Mouse (Mus musculus) cerebellum, adult 2 months (tissue): ENCODE measurements around the gene Gpank1. TPM values are rescaled to one million over a fixed set of nuclear protein-coding genes. Genes with fewer than 3 reads are reported as not detected.
A peak's percentile ranks its signal among the peaks of the same experiment; 100 is the strongest.

Experiments
- DNase-seq, 2 experiments: peaks; one replicate each; pipeline ENCODE4 v3.0.0; 2021
- H3K27ac ChIP-seq: fragments of 200-500 bp; 2 replicates; pipeline ENCODE4 v1.5.1; 2012; ENCODE audit warnings: low read length, control low read depth, inconsistent platforms; ENCODE audit not compliant: insufficient read depth
- H3K27me3 ChIP-seq: fragments of 200-500 bp; 2 replicates; pipeline ENCODE4 v1.6.1; 2012; ENCODE audit warnings: inconsistent platforms, mild to moderate bottlenecking, low read length, moderate library complexity; ENCODE audit not compliant: control insufficient read depth, insufficient read depth
- H3K4me1 ChIP-seq: fragments of 200-500 bp; 2 replicates; pipeline ENCODE4 v1.6.1; 2011; ENCODE audit warnings: low read length; ENCODE audit not compliant: control insufficient read depth, insufficient read depth
- H3K4me3 ChIP-seq: fragments of 200-500 bp; replicated peaks from 2 replicates; pipeline ENCODE3; 2011; ENCODE audit warnings: mild to moderate bottlenecking, low read depth, low read length, control low read depth; ENCODE audit not compliant: insufficient read depth
- CTCF ChIP-seq: fragments of 200-500 bp; IDR thresholded peaks from 2 replicates; pipeline ENCODE4 v1.5.1; 2011; ENCODE audit warnings: low read depth, mild to moderate bottlenecking, control low read depth, low read length, moderate library complexity, borderline replicate concordance; ENCODE audit not compliant: insufficient read depth
- POLR2A ChIP-seq: fragments of 200-500 bp; IDR thresholded peaks from 2 replicates; pipeline ENCODE4 v1.6.1; 2011; ENCODE audit warnings: low read length, control low read depth, borderline replicate concordance; ENCODE audit not compliant: insufficient read depth
- WGBS: fragments of 180-500 bp; shearing (Covaris S2); methylation state at CpG from one replicate; pipeline ENCODE4 v1.1.7; 2018; 5-methylcytosine and 5-hydroxymethylcytosine counted together
- polyA plus RNA-seq: library from polyadenylated mRNA; depleted of rRNA; stranded (reverse); fragments of >200 nt; gene quantifications from 2 replicates; pipeline ENCODE4 v1.2.3, GENCODE M21; 2012; rRNA removed

Gene Gpank1
- 32.7 TPM in 2 replicates for polyA plus RNA-seq

DNA sequence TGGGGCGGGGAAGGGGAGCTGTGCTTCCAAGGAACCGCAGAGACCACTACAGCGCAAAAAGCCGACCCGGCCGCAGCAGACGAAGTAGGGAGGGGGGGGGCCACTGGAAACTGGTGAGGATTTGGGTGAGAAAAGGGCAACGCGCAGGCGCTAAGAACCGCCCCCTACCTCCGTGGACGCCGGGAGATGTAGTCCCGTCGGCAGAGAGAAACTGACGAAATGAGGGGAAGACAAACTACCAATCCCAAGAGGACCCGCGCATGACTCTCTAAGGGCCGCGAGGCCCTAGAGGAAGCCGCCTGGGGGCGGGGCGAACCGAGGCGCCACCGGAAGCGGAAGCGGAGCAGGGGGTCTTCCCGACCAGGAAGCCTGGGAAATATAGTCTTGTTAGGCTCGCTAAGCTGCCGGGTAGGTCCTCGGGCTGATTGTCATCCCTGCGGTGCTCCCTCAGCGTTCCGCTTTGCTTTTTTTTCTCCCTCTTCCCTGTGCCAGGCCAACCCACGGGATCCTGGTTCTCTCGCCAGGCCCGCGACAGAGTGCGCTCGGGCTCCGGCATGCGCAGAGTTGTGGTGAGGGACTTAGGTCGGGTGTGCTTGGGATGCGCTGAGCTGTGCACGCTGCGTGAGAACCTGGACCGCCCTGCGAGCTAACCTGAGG lies at the start of gene Gpank1:
TSS of gene Gpank1 (plus strand) at position 313 of the 657 bp plus-strand sequence.
- Histone ChIP-seq H3K27ac (peak within 1 kb of the TSS; percentile 74), H3K4me3 (peak within 1 kb of the TSS; percentile 90), H3K4me1 (peaks cover 6% of the 10 kb centered on the region; the same call in 1 of the 2 replicates), H3K27me3 (no peaks in the 10 kb centered on the region)
- TF ChIP-seq CTCF (no peak), POLR2A (peak; percentile 52; the same call in 1 of the 2 replicates)
- under 1% methylated on average over 50 of the region's 50 CpGs for WGBS
- peak; percentile 96 to 99 for DNase-seq

DNA sequence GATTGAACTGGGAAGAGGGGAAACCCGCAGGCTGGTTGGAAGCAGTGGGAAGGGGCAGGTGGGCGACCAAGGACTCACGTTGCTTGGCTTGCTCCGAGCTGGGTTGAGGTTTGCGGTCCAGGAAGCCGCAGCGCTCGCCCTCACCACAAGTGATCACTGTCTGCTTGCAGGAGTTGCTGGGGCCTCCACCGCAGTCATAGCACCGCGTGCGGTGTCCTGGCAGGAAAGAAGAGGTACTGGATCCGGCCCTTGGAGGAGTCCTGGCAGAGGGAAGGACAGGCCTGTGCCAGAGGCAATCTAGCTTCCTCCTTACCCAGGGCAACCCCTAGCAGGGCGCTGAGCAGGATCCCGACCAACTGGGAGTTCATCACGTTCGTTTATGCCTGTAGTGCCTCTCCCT lies 47.2 kb upstream of the Gpank1 start:
- TF ChIP-seq CTCF (no peak), POLR2A (peak; percentile 39; the same call in 1 of the 2 replicates)
- 9% methylated on average over 17 of the region's 17 CpGs for WGBS
- Histone ChIP-seq H3K4me1 (peaks cover 52% of the 10 kb centered on the region), H3K4me3 (peak overlapping the region; percentile 5), H3K27ac (peak overlapping the region; percentile 73), H3K27me3 (no peaks in the 10 kb centered on the region)
- peak; percentile 89 to 92 for DNase-seq

DNA sequence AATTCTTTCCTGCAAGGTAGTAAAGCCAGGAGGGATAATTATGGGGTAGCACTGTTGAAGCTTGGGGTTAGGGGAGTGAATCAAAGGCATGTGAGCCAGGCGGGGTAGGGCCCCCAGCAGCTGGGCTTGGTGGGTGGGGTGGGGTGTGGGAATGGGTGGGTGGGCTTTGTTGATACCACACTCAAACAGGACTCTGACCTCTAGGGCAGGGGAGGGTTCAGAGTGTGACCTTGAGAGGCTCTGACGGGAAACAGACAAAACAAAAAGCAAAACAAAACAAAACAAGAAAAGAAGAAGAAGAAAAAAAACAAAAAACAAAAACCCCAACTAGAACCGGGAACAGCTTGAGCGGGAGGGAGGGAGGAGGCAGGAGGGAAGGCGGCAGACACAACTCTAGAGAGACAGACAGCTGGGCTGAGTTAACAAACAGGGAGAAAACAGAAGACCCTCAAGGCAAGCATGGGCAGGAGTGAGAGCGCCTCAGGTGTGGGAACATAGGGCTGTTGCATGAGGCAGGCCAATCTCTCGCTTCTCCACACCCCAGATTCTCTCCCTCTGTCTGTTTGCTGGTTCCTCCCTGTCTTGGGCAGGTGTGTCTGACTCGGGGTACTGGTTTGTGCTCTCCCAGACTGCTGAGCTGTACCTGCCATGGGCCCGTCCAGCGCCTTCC lies 44.6 kb upstream of the Gpank1 start, which contains the start of gene Ly6g6e:
TSS of gene Ly6g6e (plus strand) at position 396 of the 670 bp plus-strand sequence.
- H3K4me3 ChIP-seq: peak within 1 kb of the TSS; percentile 51
- H3K27me3 ChIP-seq: no peaks in the 10 kb centered on the region
- TF ChIP-seq CTCF: no peak
- no peak for TF ChIP-seq POLR2A
- H3K27ac ChIP-seq: peak within 1 kb of the TSS; percentile 19; the same call in 1 of the 2 replicates
- peaks cover 45% of the 10 kb centered on the region for H3K4me1 ChIP-seq
- 54% methylated on average over 10 of the region's 10 CpGs for WGBS
- DNase-seq: no peak

DNA sequence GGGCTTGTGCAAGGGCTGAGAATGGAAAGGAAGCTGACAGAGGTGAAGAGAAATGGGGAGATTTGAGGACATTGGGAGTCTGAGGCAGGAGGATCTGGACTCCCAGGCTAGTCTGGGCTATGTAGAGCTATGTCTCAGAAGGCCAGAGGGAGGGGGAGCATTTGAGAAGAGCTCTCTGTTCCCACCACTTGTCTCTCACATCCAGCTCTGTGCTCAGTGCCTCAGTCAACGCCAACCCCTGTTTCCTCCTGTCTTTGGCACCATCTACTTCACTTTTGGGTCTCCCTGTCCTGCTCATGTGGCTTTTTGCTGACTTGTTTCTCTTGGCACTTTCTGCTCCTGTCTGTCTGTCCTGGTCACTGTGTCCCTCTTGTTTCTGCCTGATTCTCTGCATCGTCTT lies 44.0 kb upstream of the Gpank1 start:
- WGBS: 35% methylated on average over 2 of the region's 2 CpGs
- Histone ChIP-seq H3K27me3 (no peaks in the 10 kb centered on the region), H3K4me1 (peaks cover 44% of the 10 kb centered on the region), H3K27ac (0 out of 2 replicates have a peak overlapping the region, but pooled peaks have one; percentile 19), H3K4me3 (no peak overlapping the region)
- DNase-seq: peak in 1 of 2 experiments; percentile 26
- no peak for TF ChIP-seq CTCF
- no peak for TF ChIP-seq POLR2A

DNA sequence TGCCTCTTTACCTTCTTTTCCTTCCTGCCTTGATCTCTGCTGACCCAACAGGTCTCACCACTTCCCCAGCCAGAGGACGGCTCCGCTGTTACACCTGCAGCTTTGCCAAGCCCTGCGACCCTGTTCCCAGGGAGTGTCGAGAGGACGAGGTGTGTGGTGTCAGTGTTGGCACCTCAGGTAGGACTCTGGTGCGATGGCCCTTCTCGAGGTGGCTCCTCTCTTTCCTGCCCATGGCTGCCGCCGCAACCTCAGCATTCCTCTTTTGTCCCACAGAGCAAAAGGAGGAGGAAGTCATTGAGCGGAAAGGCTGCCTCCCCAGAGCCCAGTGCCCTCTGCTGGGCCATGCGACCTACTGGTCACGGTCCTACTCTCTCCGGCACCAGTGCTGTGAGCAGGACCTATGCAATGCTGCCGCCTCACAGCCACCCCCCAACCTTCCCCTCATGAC lies 43.4 kb upstream of the Gpank1 start, which contains the start of gene Ly6g6d:
TSS of gene Ly6g6d (minus strand) at position 280 of the 448 bp plus-strand sequence.
- DNase-seq: peak; percentile 37 to 67
- peak; percentile 27; the same call in 1 of the 2 replicates for TF ChIP-seq POLR2A
- peak; percentile 46; the same call in 1 of the 2 replicates for TF ChIP-seq CTCF
- Histone ChIP-seq H3K27me3 (no peaks in the 10 kb centered on the region), H3K4me3 (peak within 1 kb of the TSS; percentile 51), H3K4me1 (peaks cover 41% of the 10 kb centered on the region), H3K27ac (peak within 1 kb of the TSS; percentile 19; the same call in 1 of the 2 replicates)
- WGBS: 17% methylated on average over 14 of the region's 14 CpGs

DNA sequence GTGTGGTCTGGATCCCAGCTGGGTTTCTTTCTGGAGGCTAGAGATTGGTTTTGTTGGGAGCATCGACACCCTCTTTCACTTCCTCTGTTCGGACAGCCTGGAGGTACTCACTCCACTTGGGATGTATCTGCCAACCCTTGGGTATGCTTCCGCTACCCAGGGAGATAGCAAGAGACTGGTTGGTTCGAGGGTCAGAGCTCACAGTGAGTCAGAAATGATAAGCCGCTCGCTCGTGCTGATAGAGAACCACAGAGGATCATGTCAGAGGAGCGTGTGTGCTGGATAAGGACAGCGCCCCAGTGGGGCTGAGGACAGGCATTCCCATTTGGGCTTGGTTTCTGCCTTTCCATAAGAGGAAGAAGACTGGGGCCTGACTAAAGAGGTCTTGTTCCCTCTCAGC lies 41.5 kb upstream of the Gpank1 start:
- no peak overlapping the region for H3K27ac ChIP-seq
- no peak for DNase-seq
- 55% methylated on average over 9 of the region's 9 CpGs for WGBS
- no peak overlapping the region for H3K4me3 ChIP-seq
- no peaks in the 10 kb centered on the region for H3K27me3 ChIP-seq
- TF ChIP-seq POLR2A: no peak
- TF ChIP-seq CTCF: no peak
- H3K4me1 ChIP-seq: peaks cover 41% of the 10 kb centered on the region

DNA sequence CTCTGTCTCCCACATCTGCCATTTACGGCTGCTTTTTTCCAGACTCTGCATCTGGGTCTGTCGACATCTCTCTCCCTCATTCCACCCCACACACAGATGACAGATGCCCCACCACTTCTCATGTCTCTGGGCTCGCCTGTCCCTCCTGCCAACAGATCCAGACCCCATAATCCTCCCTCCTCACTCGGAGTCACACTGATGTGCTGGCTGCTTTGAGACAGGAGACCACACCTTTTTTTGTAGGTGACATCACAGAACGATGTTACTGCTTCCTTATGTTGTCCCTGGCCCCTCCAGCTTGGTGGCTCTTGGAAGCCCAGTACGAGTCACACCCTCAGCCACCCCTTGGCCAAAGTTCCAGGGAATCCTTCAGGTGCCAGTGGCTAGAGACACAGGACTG lies 41.0 kb upstream of the Gpank1 start:
- no peak for DNase-seq

More for the DNA sequence above, 41.0 kb upstream of the Gpank1 start:
- Histone ChIP-seq H3K4me1 (peaks cover 41% of the 10 kb centered on the region), H3K27me3 (no peaks in the 10 kb centered on the region), H3K27ac (no peak overlapping the region), H3K4me3 (no peak overlapping the region)
- WGBS: 72% methylated on average over 6 of the region's 6 CpGs
- TF ChIP-seq POLR2A: no peak
- no peak for TF ChIP-seq CTCF
